Mouse (Mus musculus) right cerebral cortex, postnatal 14 days (tissue): ENCODE measurements around the gene Dcaf8.

Experiments
- DNase-seq: peaks from one replicate; pipeline ENCODE4 v3.0.0; 2022

Dcaf8 gene

GRCm38 (mm10) chr1:172198316-172198715 is 50.4 kb downstream of the Dcaf8 start:
- DNase-seq, result no peak

DNA sequence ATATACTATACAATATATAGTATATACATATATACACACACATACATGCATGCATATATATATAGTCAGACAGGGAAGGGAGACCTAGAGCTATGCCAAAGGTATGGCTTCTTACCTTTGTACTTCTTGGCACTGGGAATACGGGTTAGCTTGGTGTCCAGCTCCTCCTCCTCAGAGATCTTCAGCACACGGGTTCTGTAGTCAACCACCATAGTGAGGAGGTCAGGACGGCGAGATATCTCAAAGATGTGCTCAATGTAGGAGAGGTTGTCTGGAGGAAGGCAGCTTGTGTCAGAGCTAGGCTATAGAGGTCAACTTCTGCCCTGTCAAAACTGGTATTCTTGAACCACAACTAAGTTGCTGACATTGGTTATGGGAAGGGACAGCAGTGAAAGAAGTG is 51.1 kb downstream of the Dcaf8 start:
- no peak for DNase-seq

GRCm38 (mm10) chr1:172200161-172200560 is 52.3 kb downstream of the Dcaf8 start:
- DNase-seq, result no peak

GRCm38 (mm10) chr1:172200871-172201447 is 53.1 kb downstream of the Dcaf8 start:
- peak; percentile 87 for DNase-seq

GRCm38 (mm10) chr1:172201967-172202880 is 54.3 kb downstream of the Dcaf8 start:
- DNase-seq, result no peak

DNA sequence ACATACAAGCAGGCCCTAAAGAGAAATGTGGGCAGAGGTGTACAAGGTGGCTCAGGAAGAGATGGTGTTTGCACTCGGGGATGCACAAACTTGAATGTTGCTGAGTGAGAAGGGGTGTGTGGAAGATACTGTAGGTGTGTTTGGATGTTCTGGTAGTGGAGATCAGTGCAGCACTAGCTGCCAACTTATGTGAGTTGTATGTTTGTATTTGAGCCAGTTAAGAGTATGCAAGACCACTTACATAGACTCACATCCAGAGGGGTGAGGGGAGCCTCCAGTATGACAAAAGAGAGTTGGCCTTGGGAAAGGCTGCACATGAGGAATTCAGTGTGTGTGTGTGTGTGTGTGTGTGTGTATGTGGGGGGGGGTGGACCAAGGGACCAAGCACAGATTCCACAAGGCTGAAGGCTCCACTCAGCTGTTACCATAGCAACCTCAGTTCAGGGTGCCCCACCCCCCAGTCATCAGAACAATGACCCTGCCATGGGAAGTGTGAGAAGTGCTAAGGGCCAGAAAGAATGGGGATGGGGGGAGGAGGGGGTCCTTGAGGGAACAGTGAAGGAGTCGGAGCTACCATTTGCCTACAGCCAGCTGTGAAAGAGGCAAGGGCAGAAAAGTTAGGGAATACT is 55.1 kb downstream of the Dcaf8 start:
- DNase-seq, result no peak

GRCm38 (mm10) chr1:172203566-172203965 is 55.7 kb downstream of the Dcaf8 start:
- no peak for DNase-seq

DNA sequence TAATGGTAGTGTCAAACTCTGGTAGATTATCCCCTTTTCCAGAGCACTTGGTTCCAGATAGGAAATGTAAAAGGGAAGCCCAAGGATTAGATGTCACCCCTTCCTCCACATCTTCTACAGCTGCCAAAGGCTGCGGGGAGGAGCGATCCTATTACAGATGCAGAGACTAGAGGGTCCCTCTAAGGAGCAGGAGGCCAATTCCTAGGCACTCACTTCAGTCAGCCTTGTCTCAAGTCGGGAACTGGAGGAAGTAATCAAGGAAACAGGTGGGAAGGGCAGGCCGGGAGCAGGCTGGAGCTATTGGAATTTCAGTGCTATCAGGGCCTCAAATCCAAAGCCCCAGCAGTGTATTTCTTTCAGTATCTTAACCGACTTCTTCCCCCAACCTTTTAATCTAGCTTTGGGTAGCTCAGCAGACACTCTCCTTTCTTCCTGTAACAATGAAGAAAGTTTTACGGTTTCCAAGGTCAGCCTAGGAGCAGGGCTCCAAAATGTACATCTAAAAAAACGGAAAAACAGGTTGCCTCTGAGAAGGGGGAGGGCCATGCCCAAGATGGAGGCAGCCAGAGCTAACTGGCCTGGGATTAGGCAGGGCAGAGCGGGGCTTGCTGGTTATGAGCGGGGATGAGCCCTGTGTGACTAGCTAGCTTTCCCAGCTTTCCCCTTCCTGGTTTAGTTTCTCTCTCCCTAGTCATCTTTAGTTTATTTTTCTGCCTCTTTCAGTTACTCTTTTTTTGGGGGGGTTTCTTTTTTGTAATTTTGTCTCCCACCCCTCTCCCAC is 56.3 kb downstream of the Dcaf8 start:
- DNase-seq, result no peak

DNA sequence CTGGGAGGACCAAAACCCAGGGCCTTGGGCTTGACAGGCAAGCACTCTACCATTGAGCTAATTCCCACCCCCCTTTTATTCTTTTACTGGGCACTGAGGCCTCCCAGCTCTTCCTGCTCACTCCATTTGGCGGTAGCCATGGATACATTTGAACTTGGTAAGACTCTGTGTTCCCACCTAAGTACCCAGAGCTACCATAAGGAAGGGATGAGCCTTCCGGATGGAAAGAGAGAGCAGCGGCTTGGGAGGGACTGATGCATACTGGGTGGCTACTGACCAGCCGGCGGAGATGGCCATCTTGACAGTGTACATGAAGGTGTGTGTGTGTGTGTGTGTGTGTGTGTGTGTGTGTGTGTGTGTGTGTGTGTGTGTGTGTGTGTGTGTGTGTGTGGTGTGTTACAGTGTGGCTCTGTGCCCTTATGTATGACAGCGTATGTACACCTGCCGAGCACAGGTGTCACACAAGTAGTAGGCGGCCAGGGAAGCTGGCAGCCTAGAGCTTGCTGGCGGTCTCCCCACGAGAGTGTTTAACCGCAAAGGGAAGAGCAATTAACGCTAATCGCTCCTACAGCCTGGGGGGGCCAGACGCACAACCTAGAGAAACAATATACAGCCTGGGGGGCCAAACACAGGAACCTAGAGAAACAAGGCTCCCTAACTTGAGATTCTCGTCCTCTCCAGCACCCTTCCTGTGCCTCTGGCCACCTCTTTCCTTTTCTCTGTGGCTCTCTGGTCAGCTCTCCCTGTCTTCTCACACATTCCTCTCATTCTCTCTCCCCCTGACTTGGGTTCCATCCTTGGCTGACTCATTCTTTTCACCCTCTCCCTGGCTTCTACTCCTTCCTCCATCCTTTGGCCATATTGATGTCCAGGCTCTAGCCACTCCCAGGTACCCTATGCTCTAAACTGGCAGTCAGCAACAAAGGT is 57.2 kb downstream of the Dcaf8 start:
- DNase-seq, result no peak

DNA sequence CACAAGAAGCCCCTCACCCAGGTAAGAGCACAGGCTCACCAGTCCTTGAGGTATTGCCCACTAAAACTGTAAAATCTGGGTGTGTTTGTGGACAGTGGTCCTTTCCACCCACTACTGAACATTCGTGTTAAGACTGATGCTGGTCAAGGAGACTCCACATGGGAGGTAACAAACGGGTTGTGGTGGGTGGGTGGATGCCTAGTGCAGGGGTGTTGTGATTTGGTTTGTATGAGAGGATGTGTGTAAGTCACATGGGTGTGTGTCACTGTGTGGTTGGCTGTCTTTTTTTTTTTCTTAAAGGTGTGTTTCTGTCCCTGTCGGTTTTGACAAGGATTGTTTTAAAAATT is 57.8 kb downstream of the Dcaf8 start:
- no peak for DNase-seq

GRCm38 (mm10) chr1:172206141-172206917 is 58.4 kb downstream of the Dcaf8 start, which contains the start of gene Pea15a:
Gene Pea15a, minus strand, starts transcription at chr1:172206804.
- DNase-seq, result peak; percentile 82

- peak; percentile 55 for DNase-seq
These were observed 59.3 kb downstream of the Dcaf8 start for GRCm38 (mm10) chr1:172207111-172207584.

GRCm38 (mm10) chr1:172212776-172213175 is 64.9 kb downstream of the Dcaf8 start:
- no peak for DNase-seq

- no peak for DNase-seq
These were observed 65.9 kb downstream of the Dcaf8 start for GRCm38 (mm10) chr1:172213771-172214170.

DNA sequence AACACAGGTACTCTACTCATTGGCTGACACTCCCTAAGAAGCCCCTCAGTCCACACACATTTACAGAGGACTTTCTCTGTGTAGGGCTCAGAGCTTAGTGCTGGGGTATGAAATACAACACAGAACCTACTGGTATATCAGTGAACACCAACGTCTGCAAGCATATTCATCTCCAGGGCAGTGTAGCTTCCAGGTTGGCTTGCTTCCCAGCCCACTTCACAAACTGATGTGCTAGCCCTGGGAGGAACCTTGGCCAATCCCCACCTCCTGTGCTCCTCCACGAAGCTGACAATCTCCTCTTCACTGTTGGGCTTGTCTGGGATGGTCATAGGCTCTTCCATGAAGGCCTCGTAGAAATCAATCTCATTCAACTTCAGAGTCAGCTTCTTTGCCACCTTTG is 66.9 kb downstream of the Dcaf8 start:
- no peak for DNase-seq

GRCm38 (mm10) chr1:172217148-172217547 is 69.3 kb downstream of the Dcaf8 start:
- peak; percentile 86 for DNase-seq

- DNase-seq, result no peak
These were observed 70.5 kb downstream of the Dcaf8 start for GRCm38 (mm10) chr1:172218164-172218910.

- DNase-seq, result no peak
These were observed 71.8 kb downstream of the Dcaf8 start, which contains the start of gene Casq1 for GRCm38 (mm10) chr1:172219451-172220406. Gene Casq1, minus strand, starts transcription at chr1:172219868.

- no peak for DNase-seq
These were observed 72.5 kb downstream of the Dcaf8 start for GRCm38 (mm10) chr1:172220414-172220813.
